Mouse (Mus musculus) liver, embryonic 14.5 days (tissue): ENCODE measurements at regions not wholly inside any gene's neighbourhood (a gene's known extent, or its start where the extent isn't known, plus 50 kb on each side); places are given as distances from the start of the nearest gene placed in this dataset.

ENCODE experiments used
- ATAC-seq: fragments of 200-750 bp; cut with Nextera tagmentation; 2 replicates; pipeline ENCODE4 v1.8.0; 2017; ENCODE audit warnings: moderate number of reproducible peaks, mild to moderate bottlenecking, moderate library complexity; ENCODE audit not compliant: insufficient read depth
- DNase-seq, 3 experiments: peaks; one replicate each; pipeline ENCODE4 v3.0.0-alpha.2; 2012 to 2013; ENCODE audit warnings: low read depth in 3 of 3, low spot score in 3 of 3
- H3K27ac ChIP-seq: fragments of 300-500 bp; sonication (generic); 2 replicates; pipeline ENCODE4 v1.5.1; 2014; ENCODE audit warnings: moderate library complexity, mild to moderate bottlenecking, control low read depth, inconsistent platforms
- H3K27me3 ChIP-seq: fragments of 300-500 bp; sonication (generic); 2 replicates; pipeline ENCODE4 v1.6.1; 2014; ENCODE audit warnings: mild to moderate bottlenecking, low read length, moderate library complexity; ENCODE audit not compliant: control insufficient read depth, insufficient read depth
- H3K36me3 ChIP-seq: fragments of 300-500 bp; sonication (generic); replicated peaks from 2 replicates; pipeline ENCODE4 v1.6.1; 2014; ENCODE audit warnings: low read depth; ENCODE audit not compliant: control insufficient read depth, insufficient read depth
- H3K4me1 ChIP-seq, 2 experiments: fragments of 200-500 bp in 1 of 2; fragments of 300-500 bp in 1 of 2; sonication (generic) in 1 of 2; replicated peaks; 2 replicates each; pipeline ENCODE4 v1.6.1; 2012 to 2014; ENCODE audit warnings: antibody characterized with exemption in 1 of 2, inconsistent platforms in 1 of 2, low read length in 1 of 2; ENCODE audit not compliant: control insufficient read depth in 2 of 2, insufficient read depth in 2 of 2
- H3K4me2 ChIP-seq: fragments of 300-500 bp; sonication (generic); 2 replicates; pipeline ENCODE4 v1.6.1; 2014; ENCODE audit warnings: low read depth, mild to moderate bottlenecking, control low read depth, moderate library complexity
- H3K4me3 ChIP-seq, 2 experiments: fragments of 200-500 bp in 1 of 2; fragments of 300-500 bp in 1 of 2; sonication (generic) in 1 of 2; 2 replicates each; pipeline ENCODE4 v1.5.1; 2012 to 2014; ENCODE audit warnings: low read depth in 2 of 2, low read length in 2 of 2, mild to moderate bottlenecking in 2 of 2, control low read depth in 1 of 2, inconsistent platforms in 1 of 2, moderate library complexity in 1 of 2; ENCODE audit not compliant: insufficient read depth in 1 of 2
- H3K9ac ChIP-seq: fragments of 300-500 bp; sonication (generic); replicated peaks from 2 replicates; pipeline ENCODE4 v1.6.1; 2014; ENCODE audit warnings: mild to moderate bottlenecking, control low read depth, moderate library complexity
- H3K9me3 ChIP-seq: fragments of 300-500 bp; sonication (generic); 2 replicates; pipeline ENCODE4 v1.6.1; 2016; ENCODE audit warnings: low read length, mixed read lengths; ENCODE audit not compliant: control insufficient read depth
- CTCF ChIP-seq: IDR thresholded peaks from 2 replicates; pipeline ENCODE4 v1.5.1; 2016; ENCODE audit warnings: antibody characterized with exemption, low read depth, control low read depth
- EP300 ChIP-seq: IDR thresholded peaks from 2 replicates; pipeline ENCODE4 v1.6.1; 2016; ENCODE audit warnings: antibody characterized with exemption, low read depth
- WGBS: fragments of 180-500 bp; shearing (Covaris S2); extraction: QIAGEN DNeasy Blood & Tissue Kit; methylation state at CpG from one replicate; pipeline ENCODE4 v1.1.7; 2014; ENCODE audit not compliant: insufficient replicate concordance; 5-methylcytosine and 5-hydroxymethylcytosine counted together

DNA sequence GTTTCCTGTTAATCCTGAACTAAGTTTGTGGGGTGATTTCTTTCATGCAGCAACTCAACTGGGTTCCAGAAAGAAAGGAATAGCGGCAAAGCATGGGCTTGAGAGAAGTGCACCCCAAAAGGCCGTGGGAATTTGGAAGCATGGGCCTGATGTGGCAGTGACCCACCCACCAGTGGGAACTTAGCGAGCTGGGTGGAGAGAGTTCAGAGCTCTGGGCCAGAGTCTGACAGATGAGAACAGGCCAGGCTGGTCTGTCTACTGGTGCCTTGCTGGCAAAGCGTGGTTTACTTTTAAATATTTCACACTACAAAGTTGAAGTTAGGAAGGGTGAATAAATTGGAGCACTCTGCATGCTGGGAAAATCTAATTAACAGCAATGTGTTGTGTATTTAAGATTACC, 235.2 kb downstream of the Kcnrg start:
- no peak for ATAC-seq
- Histone ChIP-seq H3K27me3 (no peaks in the 10 kb centered on the region), H3K9ac (no peak overlapping the region), H3K4me3 (no peak overlapping the region), H3K4me2 (no peak overlapping the region), H3K36me3 (no peaks in the 10 kb centered on the region), H3K4me1 (no peaks in the 10 kb centered on the region), H3K9me3 (no peaks in the 10 kb centered on the region), H3K27ac (no peak overlapping the region)
- 62% methylated on average over 4 of the region's 4 CpGs for WGBS
- TF ChIP-seq EP300 (no peak), CTCF (no peak)
- no peak for DNase-seq

GRCm38 (mm10) chr14:61846441-61846840, 239.2 kb downstream of the Kcnrg start:
- no peak overlapping the region for H3K9ac ChIP-seq
- no peak overlapping the region for H3K4me3 ChIP-seq
- H3K9me3 ChIP-seq, result no peaks in the 10 kb centered on the region
- no peaks in the 10 kb centered on the region for H3K27me3 ChIP-seq
- ATAC-seq, result no peak
- TF ChIP-seq EP300 (no peak), CTCF (no peak)
- no peak for DNase-seq
- H3K4me1 ChIP-seq, result no peaks in the 10 kb centered on the region
- no peak overlapping the region for H3K27ac ChIP-seq
- no peak overlapping the region for H3K4me2 ChIP-seq
- H3K36me3 ChIP-seq, result no peaks in the 10 kb centered on the region
- WGBS, result 64% methylated on average over 5 of the region's 5 CpGs

- Histone ChIP-seq H3K27me3 (no peaks in the 10 kb centered on the region), H3K36me3 (no peaks in the 10 kb centered on the region), H3K4me1 (no peaks in the 10 kb centered on the region), H3K9me3 (no peaks in the 10 kb centered on the region), H3K27ac (no peak overlapping the region), H3K4me3 (no peak overlapping the region), H3K9ac (no peak overlapping the region), H3K4me2 (no peak overlapping the region)
- DNase-seq, result no peak
- no peak for ATAC-seq
- TF ChIP-seq EP300 (no peak), CTCF (no peak)
- 55% methylated on average over 4 of the region's 4 CpGs for WGBS
Observed at GRCm38 (mm10) chr14:61850244-61850643, 243.0 kb downstream of the Kcnrg start.

DNA sequence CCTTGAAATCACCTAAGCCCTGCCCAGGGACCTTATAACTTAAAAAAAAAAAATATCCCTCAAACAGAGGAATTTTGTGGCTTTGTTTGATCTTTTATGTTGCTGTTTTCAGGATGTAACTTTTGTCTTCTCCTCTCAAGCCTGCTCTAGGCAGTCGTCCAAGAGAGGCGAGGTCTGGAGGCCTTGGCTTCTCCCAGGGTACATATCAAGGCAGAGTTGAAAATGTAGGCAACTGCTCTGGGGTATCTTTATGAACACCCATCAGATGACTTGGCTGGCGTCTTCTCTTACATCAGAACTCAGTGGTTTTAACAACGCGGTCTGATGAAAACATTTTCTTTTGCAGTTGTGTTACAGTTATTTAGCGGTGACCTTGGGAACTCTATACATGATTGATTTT, 250.4 kb downstream of the Kcnrg start:
- Histone ChIP-seq H3K9ac (no peak overlapping the region), H3K4me3 (no peak overlapping the region), H3K36me3 (no peaks in the 10 kb centered on the region), H3K9me3 (no peaks in the 10 kb centered on the region), H3K4me2 (no peak overlapping the region), H3K4me1 (peaks cover 0 to 2% of the 10 kb centered on the region in 2 experiments; a peak in 1 of 4 replicates), H3K27ac (no peak overlapping the region), H3K27me3 (no peaks in the 10 kb centered on the region)
- DNase-seq, result no peak
- TF ChIP-seq CTCF, result no peak
- TF ChIP-seq EP300, result no peak
- WGBS, result 70% methylated on average over 6 of the region's 6 CpGs
- no peak for ATAC-seq

DNA sequence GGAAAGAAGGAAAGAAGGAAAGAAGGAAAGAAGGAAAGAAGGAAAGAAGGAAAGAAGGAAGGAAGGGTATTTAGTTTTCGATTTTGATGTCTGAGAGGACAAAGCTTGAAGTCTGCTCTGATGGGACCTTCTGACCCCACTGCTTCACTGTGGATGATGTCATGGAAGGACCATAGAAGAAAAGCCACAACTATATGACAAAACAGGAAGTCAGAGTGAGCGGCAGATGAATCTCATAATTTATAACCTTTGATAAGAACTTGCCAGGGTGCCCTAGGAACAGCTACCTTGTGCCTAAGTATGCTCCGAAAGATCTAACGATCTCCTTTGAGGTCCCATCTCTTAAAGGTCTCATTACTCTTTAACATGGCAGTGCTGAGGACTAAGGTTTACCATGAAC, 253.4 kb downstream of the Kcnrg start:
- no peak overlapping the region for H3K4me3 ChIP-seq
- 56% methylated on average over 4 of the region's 4 CpGs for WGBS
- peaks cover 0 to 2% of the 10 kb centered on the region in 2 experiments; a peak in 1 of 4 replicates for H3K4me1 ChIP-seq
- H3K27me3 ChIP-seq, result no peaks in the 10 kb centered on the region
- H3K9me3 ChIP-seq, result no peaks in the 10 kb centered on the region
- no peak overlapping the region for H3K9ac ChIP-seq
- DNase-seq, result no peak
- no peak overlapping the region for H3K4me2 ChIP-seq
- no peaks in the 10 kb centered on the region for H3K36me3 ChIP-seq
- no peak for ATAC-seq
- TF ChIP-seq EP300 (no peak), CTCF (no peak)
- H3K27ac ChIP-seq, result no peak overlapping the region
